Mouse (Mus musculus): ENCODE results near the gene Marveld3.

The Marveld3 gene

DNA sequence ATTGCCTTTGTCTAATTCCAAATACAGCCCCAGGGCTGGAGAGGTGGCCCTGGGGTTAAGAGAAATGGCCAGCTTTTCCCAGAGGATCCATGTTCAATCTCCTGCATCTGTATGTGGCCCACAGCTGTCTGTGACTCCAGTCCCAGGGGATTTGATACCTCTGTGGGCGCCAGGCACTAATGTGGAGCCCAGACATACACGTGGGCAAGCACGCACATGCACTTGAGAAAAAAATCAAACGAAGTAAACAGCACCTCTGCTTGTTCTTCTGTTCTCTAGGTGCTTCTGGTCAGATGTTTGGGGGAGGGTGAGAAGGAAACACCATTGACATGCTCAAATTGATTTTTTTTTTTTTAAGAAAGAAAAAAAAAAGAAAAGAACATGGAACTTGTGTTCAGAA lies 2.1 kb upstream of the Marveld3 start:
- no peak for ATAC-seq (ENCODE audit: low TSS enrichment)

DNA sequence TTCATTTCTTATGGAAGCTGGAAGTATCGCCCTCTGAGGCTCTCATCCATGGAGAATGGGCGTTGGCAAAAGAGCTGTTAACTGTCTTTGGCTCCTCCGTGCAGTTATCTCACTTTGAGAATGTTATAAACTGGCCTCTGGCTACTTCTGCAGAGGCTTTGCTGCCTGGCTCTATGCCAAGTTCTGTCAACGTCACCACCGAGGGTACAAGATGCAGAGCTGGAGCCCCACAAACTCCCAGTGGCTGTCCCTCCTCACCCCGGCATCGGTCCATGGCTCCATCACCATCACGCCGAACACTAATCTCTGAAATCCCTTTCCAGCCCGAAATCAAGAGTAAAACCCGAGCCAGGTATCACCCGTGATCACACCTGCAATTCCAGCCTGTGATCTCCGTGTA lies 1.4 kb upstream of the Marveld3 start:
- no peak for ATAC-seq (ENCODE audit: low TSS enrichment)

GRCm38 (mm10) chr8:109962896-109963295 lies 893 bp upstream of the Marveld3 start:
- ATAC-seq (ENCODE audit: low TSS enrichment) = no peak

- ATAC-seq (ENCODE audit: low TSS enrichment) = no peak
Measured at GRCm38 (mm10) chr8:109959112-109959511, 2.9 kb downstream of the Marveld3 start.

DNA sequence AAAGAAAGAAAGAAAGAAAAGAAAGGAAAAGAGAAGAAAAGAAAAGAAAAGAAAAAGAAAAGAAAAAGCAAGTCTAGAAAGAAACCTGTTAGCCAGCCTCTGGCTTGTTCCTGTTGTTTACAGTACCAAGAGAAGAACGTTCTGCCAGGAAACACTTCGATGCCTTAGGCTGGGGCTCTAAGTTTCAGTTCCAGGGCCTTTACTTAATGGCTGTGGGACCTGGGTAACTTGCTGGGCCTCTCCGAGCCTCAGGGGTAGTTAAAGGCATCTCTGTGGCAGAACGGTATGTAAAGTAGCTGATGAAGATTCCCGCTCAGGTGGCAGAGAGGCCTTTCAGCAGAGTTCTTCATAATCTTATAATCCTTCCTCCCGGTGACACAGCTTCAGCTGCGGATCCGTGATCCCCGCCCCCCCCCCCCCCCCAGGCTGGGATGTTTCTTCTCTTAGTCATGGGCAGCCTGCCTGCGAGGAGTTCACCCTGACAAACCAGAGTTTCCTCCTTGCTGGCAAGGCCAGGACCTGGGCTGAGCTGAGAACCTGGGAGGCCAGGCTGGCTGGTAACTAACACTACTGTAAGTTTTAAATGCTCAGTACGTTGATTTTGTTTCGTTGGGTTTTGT lies 3.9 kb downstream of the Marveld3 start:
- no peak for ATAC-seq (ENCODE audit: low TSS enrichment)

DNA sequence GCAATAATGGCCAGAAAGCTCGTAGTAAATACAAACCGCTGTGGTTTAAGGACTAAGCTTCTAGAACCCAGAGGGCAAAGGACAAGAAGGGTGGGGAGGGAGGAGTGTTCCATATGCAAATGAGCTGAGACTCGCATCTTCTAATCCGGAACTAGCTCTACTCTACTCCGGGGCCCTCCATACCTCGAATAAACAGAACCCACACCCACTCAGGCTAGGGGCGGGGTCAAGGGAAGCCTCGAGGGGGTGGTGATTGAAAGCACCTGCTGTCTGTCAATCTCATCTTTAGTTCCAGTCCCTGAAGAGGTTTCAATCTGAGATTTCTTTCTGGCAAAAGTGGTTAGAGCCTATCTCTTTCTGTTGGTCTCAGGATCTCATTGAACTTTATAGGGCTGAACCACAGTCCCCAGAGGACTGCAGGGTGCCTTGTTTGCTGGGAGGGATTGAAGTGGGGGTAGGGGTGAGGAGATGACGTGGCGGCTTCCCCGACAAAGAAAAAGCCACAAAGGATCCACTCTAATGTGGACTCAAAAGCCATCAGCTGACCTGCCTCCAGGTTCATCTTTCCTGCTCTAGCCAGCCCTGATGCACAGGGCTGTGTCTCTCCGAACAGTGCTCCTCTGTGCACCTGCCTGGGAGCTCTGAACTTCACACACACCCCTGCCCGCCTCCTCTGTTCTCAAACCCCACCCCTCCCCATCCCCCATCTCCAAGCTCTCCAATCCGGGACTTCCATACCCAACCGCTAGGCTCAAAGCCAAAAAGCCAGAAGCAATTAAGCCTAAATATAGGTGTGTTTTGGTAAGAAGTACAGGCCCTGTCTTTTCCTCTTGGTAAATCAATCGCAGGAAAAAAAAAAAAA lies 4.6 kb downstream of the Marveld3 start:
- no peak for ATAC-seq (ENCODE audit: low TSS enrichment)

GRCm38 (mm10) chr8:109954486-109954948 lies 7.5 kb downstream of the Marveld3 start:
- peak; percentile 50 for ATAC-seq (ENCODE audit: low TSS enrichment)

DNA sequence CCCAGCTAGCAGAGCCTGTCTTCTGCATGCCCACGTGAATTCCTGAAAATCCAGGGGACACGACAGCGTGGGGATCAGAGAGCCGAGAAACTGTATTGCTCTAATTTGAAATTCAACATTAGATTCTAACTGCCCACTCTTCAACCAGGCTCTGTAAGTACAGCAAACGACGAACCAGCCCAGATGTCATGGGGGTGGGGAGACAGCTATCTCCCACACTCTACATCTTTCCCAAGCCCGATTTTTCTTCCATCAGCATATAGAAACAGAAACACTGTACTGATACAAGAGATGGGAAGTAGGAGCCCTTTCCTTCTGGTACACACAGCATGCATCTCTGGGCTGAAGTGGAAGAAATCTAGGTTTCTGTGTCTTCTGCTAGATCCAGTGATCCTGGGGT lies 9.8 kb downstream of the Marveld3 start:
- peak; percentile 75 for ATAC-seq (ENCODE audit: low TSS enrichment)

DNA sequence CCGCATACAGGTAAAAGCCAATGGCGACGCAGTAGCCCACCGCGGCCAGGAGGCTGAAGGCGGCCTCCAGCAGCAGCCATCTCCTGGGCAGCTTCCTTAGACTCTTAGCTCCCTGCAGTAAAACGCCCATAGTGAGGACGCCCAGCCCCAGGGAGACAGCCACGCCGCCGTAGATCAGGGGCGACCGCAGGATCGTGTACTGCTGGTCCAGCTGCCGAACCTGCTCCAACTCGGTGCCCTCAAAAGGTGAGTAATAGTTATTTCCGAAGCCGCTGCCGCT lies 13.8 kb downstream of the Marveld3 start:
- peak; percentile 41 for ATAC-seq (ENCODE audit: low TSS enrichment)

DNA sequence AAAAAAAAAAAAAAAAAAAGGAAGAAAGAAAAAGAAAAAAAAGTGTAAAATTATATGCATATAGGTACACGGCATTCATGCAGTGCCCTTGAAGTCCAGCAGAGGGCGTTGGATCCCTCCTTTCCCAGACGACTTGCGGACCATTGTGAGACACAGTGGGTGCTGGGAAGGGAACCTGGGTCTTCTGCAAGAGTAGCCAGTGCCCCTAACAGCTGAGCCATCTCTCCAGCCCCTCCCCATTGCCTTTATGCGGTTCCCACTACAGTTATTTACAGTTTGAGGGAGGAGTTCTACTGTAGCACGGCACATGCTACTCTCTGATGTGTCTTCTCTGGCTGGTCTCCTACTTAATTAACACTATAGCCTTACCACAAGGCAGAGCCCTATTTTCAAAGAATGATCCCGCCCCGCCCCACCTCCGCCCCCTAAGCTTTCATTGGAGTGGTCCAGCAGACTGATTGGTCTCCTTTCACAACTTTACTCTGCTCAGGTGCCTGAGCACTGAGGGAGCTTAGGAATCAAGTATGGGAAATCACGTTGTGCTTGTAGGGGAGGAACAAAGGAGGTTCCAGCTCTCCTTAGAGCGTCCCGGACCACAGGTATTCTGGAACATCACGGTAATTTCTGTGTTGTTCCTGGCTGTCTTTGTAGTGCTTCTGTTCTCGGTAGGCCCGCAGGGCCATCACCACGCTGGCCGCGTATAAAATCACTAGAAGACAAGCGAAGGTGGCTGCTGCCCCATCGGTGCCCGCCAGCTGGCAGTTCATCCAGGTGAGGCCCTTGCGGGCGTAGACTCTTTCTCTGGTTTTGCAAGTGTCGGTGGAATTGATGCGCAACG lies 14.3 kb downstream of the Marveld3 start:
- peak; percentile 22 for ATAC-seq (ENCODE audit: low TSS enrichment)

DNA sequence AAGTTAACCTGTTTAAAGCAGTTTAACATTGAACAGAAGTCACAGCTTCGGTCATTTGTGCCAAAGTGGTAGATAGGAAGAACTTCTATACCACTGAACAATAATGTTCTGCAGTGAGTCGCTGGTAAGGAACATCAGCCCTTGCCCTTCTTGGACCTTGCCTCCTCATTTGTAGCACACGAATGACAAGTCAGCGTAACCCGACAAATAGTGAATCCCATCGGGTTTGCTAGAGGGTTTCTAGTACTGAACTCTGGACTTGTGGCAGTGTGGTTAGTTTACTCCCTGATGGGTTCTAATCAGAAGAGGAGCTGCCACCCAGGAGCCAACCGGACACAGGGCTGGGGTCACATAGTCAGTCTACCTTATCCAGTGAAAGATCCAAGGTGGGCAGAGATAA lies 15.7 kb downstream of the Marveld3 start:
- no peak for ATAC-seq (ENCODE audit: low TSS enrichment)

DNA sequence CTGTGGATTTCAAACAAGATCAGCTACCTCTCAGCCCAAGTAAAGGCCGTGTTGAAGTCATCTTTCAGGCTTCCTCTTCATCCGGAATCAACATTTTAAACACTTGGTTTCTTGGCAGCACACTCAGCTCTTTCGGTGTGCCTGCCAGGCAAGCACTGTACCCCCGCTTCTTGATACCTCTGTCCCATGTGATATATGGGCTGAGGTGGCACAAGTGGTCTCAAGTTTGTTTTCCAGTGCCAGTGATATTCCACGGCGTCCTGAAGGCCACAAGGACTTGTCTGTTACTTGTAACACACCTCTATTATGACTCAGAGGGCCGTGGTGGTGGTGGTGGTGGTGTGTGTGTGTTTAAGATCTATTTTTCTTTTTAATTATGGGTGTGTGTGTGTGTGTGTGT lies 16.3 kb downstream of the Marveld3 start:
- no peak for ATAC-seq (ENCODE audit: low TSS enrichment)

DNA sequence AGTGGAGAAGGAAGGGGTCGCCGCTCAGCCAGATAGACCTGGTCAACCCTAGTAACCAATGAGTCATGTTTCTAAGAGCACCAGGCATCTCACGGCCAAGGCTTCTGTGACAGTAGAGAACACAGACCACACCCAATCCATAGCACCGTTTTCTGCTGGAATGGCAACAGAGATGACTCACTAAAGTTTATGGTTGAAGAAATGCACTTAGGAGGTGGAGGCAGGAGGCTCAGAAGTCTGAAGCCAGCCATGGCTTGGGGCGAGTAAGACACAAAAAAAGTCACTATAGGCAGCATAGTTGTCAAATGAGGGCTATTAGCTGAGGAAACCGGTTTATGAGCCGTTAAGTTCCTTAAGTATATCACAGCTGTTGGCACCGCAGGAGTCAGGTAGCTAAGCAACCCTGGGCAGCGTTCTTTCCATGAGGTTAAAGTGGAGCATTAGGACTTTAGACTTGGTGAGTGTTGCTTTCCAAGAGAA lies 16.8 kb downstream of the Marveld3 start:
- no peak for ATAC-seq (ENCODE audit: low TSS enrichment)

DNA sequence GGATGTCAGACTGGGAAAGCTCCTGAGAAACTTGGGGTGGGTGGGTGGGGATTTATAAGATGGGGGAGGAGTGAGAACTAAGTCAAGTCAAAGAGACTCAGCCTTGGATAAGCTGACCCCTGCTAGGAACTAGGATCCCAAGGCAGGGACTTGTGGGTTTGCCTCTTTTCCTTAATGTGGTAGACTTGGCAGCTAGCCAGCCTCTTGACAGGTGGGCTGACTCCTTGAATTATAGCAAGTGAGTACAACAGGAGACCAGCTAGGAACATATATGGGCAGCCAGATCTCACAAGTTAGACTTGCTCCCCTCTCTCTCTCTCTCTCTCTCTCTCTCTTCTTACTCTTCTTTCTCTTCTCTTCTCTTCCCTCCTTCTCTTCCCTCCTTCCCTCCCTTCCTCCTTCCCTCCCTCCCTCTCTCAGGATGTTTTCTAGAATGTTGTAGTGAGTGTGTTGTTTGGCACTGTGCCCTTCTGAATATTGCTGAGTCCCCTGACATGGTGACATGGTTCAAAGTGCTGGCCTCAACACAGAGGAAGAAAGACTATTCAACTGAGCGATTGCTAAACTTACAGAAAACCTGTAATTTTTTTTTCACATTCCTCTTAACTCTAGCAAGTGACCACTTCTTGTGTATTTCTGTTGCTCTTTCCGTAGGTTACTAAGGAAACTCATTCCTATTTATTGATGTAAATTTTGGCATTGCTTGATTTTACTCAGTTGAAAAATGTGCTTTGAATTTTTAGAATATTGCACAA lies 20.2 kb downstream of the Marveld3 start:
- ATAC-seq (ENCODE audit: low TSS enrichment) = no peak

DNA sequence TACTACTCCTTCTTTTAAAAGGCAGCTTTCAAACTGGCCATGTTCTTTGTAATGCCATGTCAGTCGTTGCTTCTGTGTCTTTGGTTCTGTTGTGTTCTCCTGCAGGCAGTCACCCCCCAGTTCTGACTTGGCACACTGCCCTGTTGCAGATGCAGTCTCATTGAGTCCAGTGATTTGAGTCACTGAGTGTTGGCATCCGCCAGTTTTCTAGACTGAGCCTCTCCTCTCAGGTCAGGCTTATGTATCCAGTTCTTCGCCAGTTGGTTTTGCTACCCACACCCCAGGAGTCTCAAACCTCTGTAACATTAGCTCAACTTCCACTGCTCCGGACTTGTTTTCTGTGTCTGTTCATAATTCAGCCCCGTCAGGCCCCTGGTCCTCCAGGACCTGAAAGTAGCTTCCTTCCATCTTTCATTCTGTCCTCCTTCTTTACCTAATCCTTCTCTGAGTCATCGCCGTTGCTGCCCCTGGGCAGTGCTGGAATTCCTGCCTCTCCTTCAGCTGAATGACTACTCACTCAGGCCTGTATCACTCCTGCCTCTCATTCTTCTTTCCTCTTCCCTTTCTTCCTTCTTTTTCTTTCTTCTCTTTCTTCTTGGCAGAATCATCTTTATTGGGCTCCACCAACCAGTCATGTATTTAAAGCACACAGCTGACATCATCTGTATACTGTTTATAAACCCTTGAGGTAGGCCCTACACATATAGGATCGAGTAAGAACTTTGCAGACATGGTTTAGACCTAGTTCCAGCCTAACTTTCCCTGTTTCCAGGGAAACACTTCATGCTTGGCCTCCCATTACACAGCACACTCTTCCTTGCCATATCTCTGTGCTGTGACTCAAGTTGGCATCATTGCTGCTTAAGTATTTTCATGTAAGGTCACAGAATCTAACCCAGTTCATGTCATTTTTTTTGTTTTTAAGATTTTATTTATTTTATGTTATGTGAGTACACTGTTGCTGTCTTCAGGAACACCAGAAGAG lies 41.3 kb downstream of the Marveld3 start:
- ATAC-seq (ENCODE audit: low TSS enrichment) = peak; percentile 46

DNA sequence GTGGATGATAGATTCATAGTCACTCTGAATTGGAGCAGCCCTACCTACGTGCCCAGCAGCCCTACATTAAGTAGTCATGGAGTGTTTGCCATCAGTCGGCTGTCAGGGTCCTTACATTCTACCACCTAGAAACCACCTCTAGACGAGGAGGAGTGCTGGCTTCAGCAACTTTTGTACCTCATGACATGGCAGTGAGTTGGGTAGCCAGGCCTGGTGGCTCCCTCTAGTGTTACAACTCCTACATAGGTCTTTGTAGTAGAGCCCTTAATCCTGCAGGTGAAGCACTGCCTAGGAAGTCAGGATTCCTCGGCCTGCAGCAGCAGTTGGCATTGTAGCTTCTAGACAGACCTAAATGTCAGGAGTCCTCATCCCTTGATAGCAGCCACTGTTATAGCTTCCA lies 44.7 kb downstream of the Marveld3 start:
- peak; percentile 75 for ATAC-seq (ENCODE audit: low TSS enrichment)

- ATAC-seq (ENCODE audit: low TSS enrichment) = no peak
Measured at GRCm38 (mm10) chr8:109907376-109907775, 54.6 kb downstream of the Marveld3 start.

- ATAC-seq (ENCODE audit: low TSS enrichment) = peak; percentile 69
Measured at GRCm38 (mm10) chr8:109906907-109907306, 55.1 kb downstream of the Marveld3 start.

DNA sequence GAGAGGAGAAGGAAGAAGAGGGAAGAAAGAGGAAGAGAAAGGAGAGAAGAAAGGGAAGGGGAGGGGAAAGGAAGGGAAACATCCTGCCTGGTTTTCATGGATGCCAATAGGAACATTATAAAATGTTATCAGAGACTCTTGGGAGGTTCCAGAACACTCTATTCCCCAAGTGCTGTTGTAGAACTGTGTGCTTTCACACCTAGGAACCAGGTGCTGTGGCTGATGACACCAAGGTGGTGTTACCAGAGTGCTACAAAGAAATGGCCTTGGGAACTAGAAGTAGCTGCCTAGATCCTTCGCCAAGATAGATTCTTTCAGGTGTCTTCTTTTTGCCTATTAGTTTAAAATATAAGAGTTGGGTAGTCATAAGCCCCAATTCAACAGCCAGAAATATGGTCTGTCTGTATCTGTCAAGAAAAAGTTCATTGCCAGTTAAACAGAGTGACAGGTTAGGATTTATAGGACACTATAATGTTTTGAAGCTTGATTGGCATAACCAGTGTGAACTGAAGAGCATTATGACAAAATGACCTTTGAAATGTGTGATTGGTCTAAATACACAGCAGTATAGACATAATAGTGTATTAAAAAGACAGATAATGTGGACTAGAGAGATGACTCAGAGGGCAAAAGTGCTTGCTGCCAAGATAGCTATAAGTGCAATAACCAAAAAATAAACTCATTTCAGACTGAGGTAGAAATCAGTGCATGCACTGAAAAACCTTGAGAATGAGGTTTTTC lies 56.9 kb downstream of the Marveld3 start:
- ATAC-seq (ENCODE audit: low TSS enrichment) = no peak
